Mouse (Mus musculus): ENCODE results near the gene Sel1l2. TPM values are rescaled to one million over a fixed set of nuclear protein-coding genes. Genes with fewer than 3 reads are reported as not detected.

The Sel1l2 gene
- not detected in 2 replicates for polyA plus RNA-seq (2014; fragmentation: Nextera tagmentation; extraction: Ambion mirVana)

DNA sequence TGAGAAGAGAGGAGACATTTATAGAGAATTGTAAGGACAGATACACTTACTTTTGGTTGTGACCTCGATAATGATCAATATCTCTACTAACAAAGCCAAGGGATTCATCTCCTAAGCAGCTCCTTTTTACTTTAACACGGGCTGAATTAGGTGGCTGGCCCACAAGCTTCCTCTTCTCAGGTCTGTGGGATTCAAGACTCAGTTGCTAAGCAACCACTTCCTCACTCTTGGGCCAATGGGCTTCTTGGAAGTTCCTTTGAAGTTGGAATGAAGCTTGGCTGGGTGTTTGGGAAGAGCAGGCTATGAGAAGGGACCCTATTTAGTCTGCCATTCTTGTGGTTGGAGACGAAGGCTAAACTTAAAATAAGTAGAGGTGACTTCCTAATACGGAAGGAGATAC, at the start of gene Sel1l2:
TSS of gene Sel1l2 (minus strand) at position 182 of the 400 bp plus-strand sequence.
- ATAC-seq (ENCODE audit: low FRiP score): peak; percentile 51; the same call in 1 of the 2 replicates
- H3K9ac ChIP-seq (ENCODE audit: low read length): no peak within 1 kb of the TSS
- H3K9me3 ChIP-seq (ENCODE audit: control insufficient read depth, low read length): no peaks in the 10 kb centered on the region
- H3K4me3 ChIP-seq (ENCODE audit: low read depth, low read length): no peak within 1 kb of the TSS
- WGBS: 31% methylated on average over 4 of the region's 4 CpGs
- no peak within 1 kb of the TSS for H3K4me2 ChIP-seq
- H3K36me3 ChIP-seq (ENCODE audit: control insufficient read depth, insufficient read depth, low read length): no peaks in the 10 kb centered on the region
- no peaks in the 10 kb centered on the region for H3K27me3 ChIP-seq (ENCODE audit: control insufficient read depth, insufficient read depth, low read length)
- no peak for DNase-seq (ENCODE audit: low spot score, missing footprints)
- no peaks in the 10 kb centered on the region for H3K4me1 ChIP-seq (ENCODE audit: control insufficient read depth, insufficient read depth, low read length)
- H3K27ac ChIP-seq (ENCODE audit: low read depth, low read length): no peak within 1 kb of the TSS

- no peaks in the 10 kb centered on the region for H3K9me3 ChIP-seq (ENCODE audit: control insufficient read depth, low read length)
- no peaks in the 10 kb centered on the region for H3K4me1 ChIP-seq (ENCODE audit: control insufficient read depth, insufficient read depth, low read length)
- no peak overlapping the region for H3K9ac ChIP-seq (ENCODE audit: low read length)
- H3K27me3 ChIP-seq (ENCODE audit: control insufficient read depth, insufficient read depth, low read length): no peaks in the 10 kb centered on the region
- H3K36me3 ChIP-seq (ENCODE audit: control insufficient read depth, insufficient read depth, low read length): no peaks in the 10 kb centered on the region
- H3K27ac ChIP-seq (ENCODE audit: low read depth, low read length): no peak overlapping the region
- 84% methylated on average over 4 of the region's 4 CpGs for WGBS
- no peak for ATAC-seq (ENCODE audit: low FRiP score)
- DNase-seq (ENCODE audit: low spot score, missing footprints): no peak
- no peak overlapping the region for H3K4me3 ChIP-seq (ENCODE audit: low read depth, low read length)
- H3K4me2 ChIP-seq: no peak overlapping the region
These were observed 49.6 kb upstream of the Sel1l2 start for GRCm38 (mm10) chr2:140439081-140439480.

- Histone ChIP-seq H3K27ac (ENCODE audit: low read depth, low read length) (no peak overlapping the region), H3K36me3 (ENCODE audit: control insufficient read depth, insufficient read depth, low read length) (no peaks in the 10 kb centered on the region), H3K27me3 (ENCODE audit: control insufficient read depth, insufficient read depth, low read length) (no peaks in the 10 kb centered on the region), H3K9me3 (ENCODE audit: control insufficient read depth, low read length) (no peaks in the 10 kb centered on the region), H3K4me3 (ENCODE audit: low read depth, low read length) (no peak overlapping the region), H3K4me2 (no peak overlapping the region), H3K9ac (ENCODE audit: low read length) (no peak overlapping the region), H3K4me1 (ENCODE audit: control insufficient read depth, insufficient read depth, low read length) (no peaks in the 10 kb centered on the region)
- ATAC-seq (ENCODE audit: low FRiP score) (peak; percentile 70; the same call in 1 of the 2 replicates), DNase-seq (ENCODE audit: low spot score, missing footprints) (peak; percentile 94)
- 22% methylated on average over 4 of the region's 4 CpGs for whole genome bisulfite sequencing
These were observed 37.8 kb upstream of the Sel1l2 start for GRCm38 (mm10) chr2:140427283-140427682.

DNA sequence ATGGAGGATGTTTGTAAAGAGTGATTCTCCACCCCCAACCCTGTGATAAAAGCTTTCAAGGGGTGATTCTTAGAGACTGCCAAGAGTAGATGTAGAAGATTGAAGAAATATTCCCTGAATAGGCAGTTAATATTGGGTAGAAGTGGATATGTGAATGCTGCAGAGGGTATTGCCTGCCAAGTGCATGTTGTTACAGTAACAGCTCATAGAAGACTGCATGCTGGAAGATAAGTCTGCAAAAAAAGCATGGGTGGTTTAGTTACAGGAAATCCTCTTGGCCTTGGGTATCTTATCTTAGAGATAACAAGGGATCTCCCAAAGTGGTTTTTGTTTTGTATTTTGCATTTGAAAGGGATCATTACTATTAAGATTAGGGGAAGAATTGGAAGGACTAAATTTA, 36.3 kb upstream of the Sel1l2 start:
- no peaks in the 10 kb centered on the region for H3K9me3 ChIP-seq (ENCODE audit: control insufficient read depth, low read length)
- H3K4me3 ChIP-seq (ENCODE audit: low read depth, low read length): no peak overlapping the region
- no peak overlapping the region for H3K27ac ChIP-seq (ENCODE audit: low read depth, low read length)
- no peaks in the 10 kb centered on the region for H3K4me1 ChIP-seq (ENCODE audit: control insufficient read depth, insufficient read depth, low read length)
- H3K27me3 ChIP-seq (ENCODE audit: control insufficient read depth, insufficient read depth, low read length): no peaks in the 10 kb centered on the region
- no peak for ATAC-seq (ENCODE audit: low FRiP score)
- H3K36me3 ChIP-seq (ENCODE audit: control insufficient read depth, insufficient read depth, low read length): no peaks in the 10 kb centered on the region
- no peak overlapping the region for H3K9ac ChIP-seq (ENCODE audit: low read length)
- no peak for DNase-seq (ENCODE audit: low spot score, missing footprints)
- no peak overlapping the region for H3K4me2 ChIP-seq

- peak overlapping the region; percentile 33; the same call in 1 of the 2 replicates for H3K27ac ChIP-seq (ENCODE audit: low read depth, low read length)
- no peaks in the 10 kb centered on the region for H3K9me3 ChIP-seq (ENCODE audit: control insufficient read depth, low read length)
- under 1% methylated on average over 39 of the region's 58 CpGs for WGBS
- H3K4me1 ChIP-seq (ENCODE audit: control insufficient read depth, insufficient read depth, low read length): no peaks in the 10 kb centered on the region
- H3K27me3 ChIP-seq (ENCODE audit: control insufficient read depth, insufficient read depth, low read length): no peaks in the 10 kb centered on the region
- no peaks in the 10 kb centered on the region for H3K36me3 ChIP-seq (ENCODE audit: control insufficient read depth, insufficient read depth, low read length)
- DNase-seq (ENCODE audit: low spot score, missing footprints): peak; percentile 94
- ATAC-seq (ENCODE audit: low FRiP score): peak; percentile 67
- H3K4me2 ChIP-seq: peak overlapping the region; percentile 81
- H3K9ac ChIP-seq (ENCODE audit: low read length): peak overlapping the region; percentile 74
- H3K4me3 ChIP-seq (ENCODE audit: low read depth, low read length): peak overlapping the region; percentile 78
These were observed 6.3 kb upstream of the Sel1l2 start for GRCm38 (mm10) chr2:140395744-140396231.

DNA sequence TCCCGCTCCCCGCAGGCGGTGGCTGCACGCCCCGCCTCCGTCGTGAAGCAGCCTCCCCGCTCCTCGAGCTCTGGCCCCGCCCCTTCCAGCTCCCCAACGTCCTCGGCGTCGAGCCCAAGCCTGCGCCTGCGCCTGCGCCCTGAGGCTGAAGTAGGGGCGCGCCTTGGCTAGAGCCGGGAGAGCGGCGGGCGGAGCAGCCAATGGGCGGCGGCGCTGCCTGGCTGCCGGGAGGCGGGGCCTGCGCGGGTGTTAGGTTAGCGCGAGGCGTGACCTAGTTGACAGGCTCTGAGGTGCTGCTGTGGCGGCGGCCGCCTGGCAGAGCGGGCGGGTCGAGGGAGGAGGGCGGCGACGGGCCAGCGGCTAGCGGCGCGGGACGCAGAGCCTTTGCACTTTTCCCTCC, 5.7 kb upstream of the Sel1l2 start, which contains the start of gene Macrod2:
TSS of gene Macrod2 (plus strand) at position 131 of the 400 bp plus-strand sequence.
- no peaks in the 10 kb centered on the region for H3K4me1 ChIP-seq (ENCODE audit: control insufficient read depth, insufficient read depth, low read length)
- ATAC-seq (ENCODE audit: low FRiP score) (peak; percentile 99), DNase-seq (ENCODE audit: low spot score, missing footprints) (peak; percentile 99)
- peak within 1 kb of the TSS; percentile 78 for H3K4me3 ChIP-seq (ENCODE audit: low read depth, low read length)
- under 1% methylated on average over 47 of the region's 47 CpGs for WGBS
- peak within 1 kb of the TSS; percentile 74 for H3K9ac ChIP-seq (ENCODE audit: low read length)
- no peaks in the 10 kb centered on the region for H3K36me3 ChIP-seq (ENCODE audit: control insufficient read depth, insufficient read depth, low read length)
- no peaks in the 10 kb centered on the region for H3K9me3 ChIP-seq (ENCODE audit: control insufficient read depth, low read length)
- H3K27ac ChIP-seq (ENCODE audit: low read depth, low read length): peak within 1 kb of the TSS; percentile 33; the same call in 1 of the 2 replicates
- peak within 1 kb of the TSS; percentile 81 for H3K4me2 ChIP-seq
- no peaks in the 10 kb centered on the region for H3K27me3 ChIP-seq (ENCODE audit: control insufficient read depth, insufficient read depth, low read length)

DNA sequence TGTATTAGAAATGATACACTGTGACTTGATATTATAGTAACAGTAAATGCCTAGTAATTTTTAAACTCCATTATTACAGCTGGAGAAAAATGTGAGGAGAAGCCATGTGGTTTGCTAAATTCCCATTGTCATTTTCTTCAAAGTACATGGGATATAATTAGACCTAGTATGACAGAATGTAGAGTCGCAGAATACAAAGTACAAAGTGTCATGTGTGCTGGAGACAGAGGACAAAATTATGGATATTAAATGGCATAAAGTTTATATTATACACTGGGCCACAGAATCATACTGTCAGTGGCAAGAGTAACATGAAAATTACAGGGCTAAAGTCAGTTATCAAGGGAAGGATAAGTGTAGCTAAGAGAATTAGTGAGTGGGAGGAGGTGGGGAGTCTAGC, 24.7 kb downstream of the Sel1l2 start:
- Histone ChIP-seq H3K4me3 (ENCODE audit: low read depth, low read length) (no peak overlapping the region), H3K9ac (ENCODE audit: low read length) (no peak overlapping the region), H3K27me3 (ENCODE audit: control insufficient read depth, insufficient read depth, low read length) (no peaks in the 10 kb centered on the region), H3K36me3 (ENCODE audit: control insufficient read depth, insufficient read depth, low read length) (no peaks in the 10 kb centered on the region), H3K27ac (ENCODE audit: low read depth, low read length) (no peak overlapping the region), H3K4me1 (ENCODE audit: control insufficient read depth, insufficient read depth, low read length) (no peaks in the 10 kb centered on the region), H3K9me3 (ENCODE audit: control insufficient read depth, low read length) (no peaks in the 10 kb centered on the region), H3K4me2 (no peak overlapping the region)
- 82% methylated on average over 1 of the region's 1 CpGs for WGBS
- DNase-seq (ENCODE audit: low spot score, missing footprints) (no peak), ATAC-seq (ENCODE audit: low FRiP score) (no peak)

GRCm38 (mm10) chr2:140359905-140360304, 29.6 kb downstream of the Sel1l2 start:
- Histone ChIP-seq H3K9ac (ENCODE audit: low read length) (no peak overlapping the region), H3K4me3 (ENCODE audit: low read depth, low read length) (no peak overlapping the region), H3K27me3 (ENCODE audit: control insufficient read depth, insufficient read depth, low read length) (no peaks in the 10 kb centered on the region), H3K4me1 (ENCODE audit: control insufficient read depth, insufficient read depth, low read length) (no peaks in the 10 kb centered on the region), H3K9me3 (ENCODE audit: control insufficient read depth, low read length) (no peaks in the 10 kb centered on the region), H3K4me2 (no peak overlapping the region), H3K36me3 (ENCODE audit: control insufficient read depth, insufficient read depth, low read length) (no peaks in the 10 kb centered on the region), H3K27ac (ENCODE audit: low read depth, low read length) (no peak overlapping the region)
- DNase-seq (ENCODE audit: low spot score, missing footprints): no peak
- ATAC-seq (ENCODE audit: low FRiP score): no peak
- 44% methylated on average over 2 of the region's 2 CpGs for WGBS

- no peaks in the 10 kb centered on the region for H3K27me3 ChIP-seq (ENCODE audit: control insufficient read depth, insufficient read depth, low read length)
- no peak overlapping the region for H3K4me3 ChIP-seq (ENCODE audit: low read depth, low read length)
- no peak overlapping the region for H3K9ac ChIP-seq (ENCODE audit: low read length)
- H3K4me1 ChIP-seq (ENCODE audit: control insufficient read depth, insufficient read depth, low read length): no peaks in the 10 kb centered on the region
- no peak overlapping the region for H3K4me2 ChIP-seq
- ATAC-seq (ENCODE audit: low FRiP score) (no peak), DNase-seq (ENCODE audit: low spot score, missing footprints) (no peak)
- 91% methylated on average over 7 of the region's 7 CpGs for WGBS
- no peaks in the 10 kb centered on the region for H3K9me3 ChIP-seq (ENCODE audit: control insufficient read depth, low read length)
- H3K36me3 ChIP-seq (ENCODE audit: control insufficient read depth, insufficient read depth, low read length): no peaks in the 10 kb centered on the region
- H3K27ac ChIP-seq (ENCODE audit: low read depth, low read length): no peak overlapping the region
These were observed 47.1 kb downstream of the Sel1l2 start for GRCm38 (mm10) chr2:140342394-140342793.
